Mouse (Mus musculus): ENCODE measurements around the gene Pgc. TPM values are rescaled to one million over a fixed set of nuclear protein-coding genes. Genes with fewer than 3 reads are reported as not detected.

Pgc gene
- polyA plus RNA-seq, 1 experiment = 4.9 TPM

DNA sequence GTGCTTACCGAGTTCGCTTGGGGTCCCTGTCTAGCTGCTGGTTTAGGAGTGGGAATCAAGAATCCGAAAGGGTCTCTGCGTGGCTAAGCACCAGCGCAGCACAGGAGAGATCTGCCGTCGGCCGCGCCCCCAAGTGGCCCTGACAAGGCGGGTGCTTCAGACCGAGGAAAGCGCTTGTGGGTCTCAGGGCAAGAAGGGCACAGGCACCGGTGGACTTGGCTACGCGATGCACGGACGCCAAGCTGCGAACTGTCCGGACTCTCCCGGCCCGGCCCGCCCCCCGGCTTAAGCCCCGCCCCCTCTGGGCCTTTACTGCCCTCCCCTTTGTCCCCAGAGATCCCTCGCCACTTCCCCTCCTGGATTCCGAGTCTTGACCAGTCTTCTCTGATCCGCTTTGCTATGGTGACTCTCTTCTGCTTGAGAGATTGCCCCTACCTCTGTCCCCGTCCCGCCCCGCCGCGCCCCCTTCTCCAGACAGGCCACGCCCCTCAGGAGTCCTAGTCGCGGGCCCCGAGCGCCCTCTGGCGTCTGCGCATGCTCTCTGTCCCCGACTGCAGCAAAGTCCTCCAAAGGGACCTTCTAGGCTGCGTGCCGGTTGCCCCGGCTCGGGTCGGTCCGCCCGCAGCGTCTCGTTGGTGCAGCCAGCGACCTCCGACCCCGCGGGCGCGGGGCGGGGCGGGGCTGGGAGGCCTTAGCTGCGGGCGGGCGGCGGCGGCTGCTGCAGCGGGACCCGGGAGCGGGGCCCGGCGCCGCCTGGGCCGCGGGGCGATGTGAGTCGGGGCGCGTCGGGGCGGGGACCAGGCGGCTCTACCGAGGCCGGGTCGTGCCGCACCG lies 31.9 kb upstream of the Pgc start, which contains the start of gene Prickle4:
Prickle4 (minus strand) TSS at position 234 of the 834 bp plus-strand sequence.
- no peaks in the 10 kb centered on the region for H3K9me3 ChIP-seq (replicated peaks; ENCODE audit: control insufficient read depth, insufficient read depth, low read length, poor library complexity, severe bottlenecking)
- TF ChIP-seq EP300 (IDR thresholded peaks at IDR 0.05; ENCODE audit: insufficient read depth, low read depth, low read length) = no peak
- peak; percentile 72 for TF ChIP-seq CTCF (IDR thresholded peaks at IDR 0.05; ENCODE audit: low read depth, low read length)
- TF ChIP-seq POLR2A (IDR thresholded peaks at IDR 0.05; ENCODE audit: insufficient read depth, low read length) = no peak
- H3K27ac ChIP-seq (ENCODE audit: insufficient read depth, low read length) = no peak within 1 kb of the TSS
- H3K4me1 ChIP-seq (ENCODE audit: control insufficient read depth, insufficient read depth, low read length) = no peaks in the 10 kb centered on the region
- H3K36me3 ChIP-seq (ENCODE audit: control insufficient read depth, insufficient read depth, low read length, poor library complexity, severe bottlenecking) = no peaks in the 10 kb centered on the region
- H3K9ac ChIP-seq (ENCODE audit: low read depth, poor library complexity, severe bottlenecking) = peak within 1 kb of the TSS; percentile 91
- H3K4me3 ChIP-seq (ENCODE audit: low read depth, low read length) = peak within 1 kb of the TSS; percentile 66
- no peaks in the 10 kb centered on the region for H3K27me3 ChIP-seq (ENCODE audit: control insufficient read depth, insufficient read depth, low read length, poor library complexity, severe bottlenecking)

DNA sequence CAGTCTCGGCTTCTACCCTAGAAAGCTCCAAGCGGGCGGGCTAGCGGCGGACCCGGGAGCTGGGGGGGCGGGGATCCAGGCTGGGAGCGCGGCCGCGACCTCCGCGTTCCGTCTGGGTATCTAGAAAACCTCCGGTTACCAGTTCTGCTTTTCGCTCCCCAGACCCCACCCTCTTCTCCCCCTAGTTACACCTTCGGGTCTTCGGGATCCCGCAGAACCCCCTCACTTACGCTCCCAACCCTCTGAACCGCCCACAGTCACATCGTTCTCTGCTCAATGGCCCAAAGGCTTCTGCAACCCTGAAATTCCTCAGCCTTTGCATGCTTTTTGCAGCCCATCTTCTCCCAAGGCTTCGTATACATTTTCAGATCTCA lies 31.3 kb upstream of the Pgc start:
- no peaks in the 10 kb centered on the region for H3K4me1 ChIP-seq (ENCODE audit: control insufficient read depth, insufficient read depth, low read length)
- H3K4me3 ChIP-seq (ENCODE audit: low read depth, low read length) = peak overlapping the region; percentile 66
- no peaks in the 10 kb centered on the region for H3K36me3 ChIP-seq (ENCODE audit: control insufficient read depth, insufficient read depth, low read length, poor library complexity, severe bottlenecking)
- H3K9me3 ChIP-seq (replicated peaks; ENCODE audit: control insufficient read depth, insufficient read depth, low read length, poor library complexity, severe bottlenecking) = no peaks in the 10 kb centered on the region
- TF ChIP-seq POLR2A (IDR thresholded peaks at IDR 0.05; ENCODE audit: insufficient read depth, low read length) (no peak), EP300 (IDR thresholded peaks at IDR 0.05; ENCODE audit: insufficient read depth, low read depth, low read length) (no peak), CTCF (IDR thresholded peaks at IDR 0.05; ENCODE audit: low read depth, low read length) (no peak)
- no peak overlapping the region for H3K27ac ChIP-seq (ENCODE audit: insufficient read depth, low read length)
- peak overlapping the region; percentile 91 for H3K9ac ChIP-seq (ENCODE audit: low read depth, poor library complexity, severe bottlenecking)
- H3K27me3 ChIP-seq (ENCODE audit: control insufficient read depth, insufficient read depth, low read length, poor library complexity, severe bottlenecking) = no peaks in the 10 kb centered on the region

- TF ChIP-seq EP300 (IDR thresholded peaks at IDR 0.05; ENCODE audit: insufficient read depth, low read depth, low read length) (no peak), POLR2A (IDR thresholded peaks at IDR 0.05; ENCODE audit: insufficient read depth, low read length) (no peak), CTCF (IDR thresholded peaks at IDR 0.05; ENCODE audit: low read depth, low read length) (no peak)
- no peak overlapping the region for H3K27ac ChIP-seq (ENCODE audit: insufficient read depth, low read length)
- H3K9ac ChIP-seq (ENCODE audit: low read depth, poor library complexity, severe bottlenecking) = no peak overlapping the region
- H3K4me3 ChIP-seq (ENCODE audit: low read depth, low read length) = no peak overlapping the region
- H3K4me1 ChIP-seq (ENCODE audit: control insufficient read depth, insufficient read depth, low read length) = no peaks in the 10 kb centered on the region
- no peaks in the 10 kb centered on the region for H3K9me3 ChIP-seq (replicated peaks; ENCODE audit: control insufficient read depth, insufficient read depth, low read length, poor library complexity, severe bottlenecking)
- H3K36me3 ChIP-seq (ENCODE audit: control insufficient read depth, insufficient read depth, low read length, poor library complexity, severe bottlenecking) = no peaks in the 10 kb centered on the region
- H3K27me3 ChIP-seq (ENCODE audit: control insufficient read depth, insufficient read depth, low read length, poor library complexity, severe bottlenecking) = no peaks in the 10 kb centered on the region
Measured at GRCm38 (mm10) chr17:47698156-47698555, 28.5 kb upstream of the Pgc start.

GRCm38 (mm10) chr17:47699055-47699454 lies 27.6 kb upstream of the Pgc start:
- H3K9me3 ChIP-seq (replicated peaks; ENCODE audit: control insufficient read depth, insufficient read depth, low read length, poor library complexity, severe bottlenecking) = no peaks in the 10 kb centered on the region
- H3K9ac ChIP-seq (ENCODE audit: low read depth, poor library complexity, severe bottlenecking) = no peak overlapping the region
- no peak for TF ChIP-seq EP300 (IDR thresholded peaks at IDR 0.05; ENCODE audit: insufficient read depth, low read depth, low read length)
- no peak for TF ChIP-seq POLR2A (IDR thresholded peaks at IDR 0.05; ENCODE audit: insufficient read depth, low read length)
- TF ChIP-seq CTCF (IDR thresholded peaks at IDR 0.05; ENCODE audit: low read depth, low read length) = no peak
- no peaks in the 10 kb centered on the region for H3K4me1 ChIP-seq (ENCODE audit: control insufficient read depth, insufficient read depth, low read length)
- H3K27ac ChIP-seq (ENCODE audit: insufficient read depth, low read length) = no peak overlapping the region
- H3K27me3 ChIP-seq (ENCODE audit: control insufficient read depth, insufficient read depth, low read length, poor library complexity, severe bottlenecking) = no peaks in the 10 kb centered on the region
- H3K4me3 ChIP-seq (ENCODE audit: low read depth, low read length) = no peak overlapping the region
- no peaks in the 10 kb centered on the region for H3K36me3 ChIP-seq (ENCODE audit: control insufficient read depth, insufficient read depth, low read length, poor library complexity, severe bottlenecking)

DNA sequence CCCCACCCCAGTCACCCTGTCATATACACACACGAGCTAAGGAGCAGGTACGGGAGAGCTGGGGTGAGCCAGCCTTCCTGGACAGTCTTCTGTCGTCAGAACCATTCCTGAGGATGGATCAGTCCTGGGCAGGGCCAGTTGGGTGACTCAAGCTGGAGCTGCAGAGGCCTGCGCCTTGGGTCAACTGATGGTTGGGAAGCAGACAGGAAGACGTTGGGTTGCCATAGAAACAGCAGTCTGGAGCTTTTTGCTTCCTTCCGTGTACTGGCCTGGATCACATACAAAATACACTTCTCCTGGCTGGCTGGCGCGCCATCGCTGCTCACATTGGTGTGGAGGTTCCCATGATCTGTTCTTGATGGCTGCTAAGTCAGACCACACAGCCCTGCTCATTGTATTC lies 24.8 kb upstream of the Pgc start:
- Histone ChIP-seq H3K9ac (ENCODE audit: low read depth, poor library complexity, severe bottlenecking) (0 out of 2 replicates have a peak overlapping the region, but pooled peaks have one; percentile 17), H3K36me3 (ENCODE audit: control insufficient read depth, insufficient read depth, low read length, poor library complexity, severe bottlenecking) (no peaks in the 10 kb centered on the region), H3K9me3 (replicated peaks; ENCODE audit: control insufficient read depth, insufficient read depth, low read length, poor library complexity, severe bottlenecking) (no peaks in the 10 kb centered on the region), H3K27ac (ENCODE audit: insufficient read depth, low read length) (peak overlapping the region; percentile 72), H3K4me1 (ENCODE audit: control insufficient read depth, insufficient read depth, low read length) (peaks cover under 1% of the 10 kb centered on the region), H3K27me3 (ENCODE audit: control insufficient read depth, insufficient read depth, low read length, poor library complexity, severe bottlenecking) (no peaks in the 10 kb centered on the region), H3K4me3 (ENCODE audit: low read depth, low read length) (no peak overlapping the region)
- TF ChIP-seq POLR2A (IDR thresholded peaks at IDR 0.05; ENCODE audit: insufficient read depth, low read length) = no peak
- TF ChIP-seq CTCF (IDR thresholded peaks at IDR 0.05; ENCODE audit: low read depth, low read length) = no peak
- TF ChIP-seq EP300 (IDR thresholded peaks at IDR 0.05; ENCODE audit: insufficient read depth, low read depth, low read length) = no peak
